Mouse (Mus musculus): Measurements from ENCODE around the gene Cinp.

- TF ChIP-seq CTCF (IDR thresholded peaks at IDR 0.05; ENCODE audit: borderline replicate concordance, control insufficient read depth, extremely low read depth, insufficient read depth, low read length, poor library complexity), result no peak
- TF ChIP-seq POLR2A (IDR thresholded peaks at IDR 0.05; ENCODE audit: control insufficient read depth, extremely low read depth, insufficient read depth, low read length, poor library complexity), result no peak
These were observed 3.7 kb downstream of the Cinp start for GRCm38 (mm10) chr12:110885251-110885650.

All from thymus, adult 2 months (tissue).